Mouse (Mus musculus) CD4-positive naive resting alpha-beta T cell, adult 76 days (primary cell): ENCODE measurements around the gene Gm37419. TPM values are rescaled to one million over a fixed set of nuclear protein-coding genes. Genes with fewer than 3 reads are reported as not detected.

ENCODE experiments used
- total RNA-seq: library from RNA; stranded (reverse); gene quantifications from one replicate; pipeline ENCODE4 v1.2.4, GENCODE M21; 2023

Gm37419 gene
- not detected for total RNA-seq

GRCm38 (mm10) chr16:23988466-23989208 lies at the start of gene Gm37419, which contains the start of gene Bcl6:
Gene Gm37419 (plus strand): TSS chr16:23988482.
Gene Bcl6 (minus strand): TSS chr16:23988852.

Other genes starting within 250 kb of the Gm37419 start
- gene Sst, start 97.5 kb upstream of the Gm37419 start, total RNA-seq, result not detected
- not detected for gene Rtp2, start 56.1 kb upstream of the Gm37419 start, total RNA-seq
- 19.3 TPM for gene Bcl6, start 370 bp downstream of the Gm37419 start, total RNA-seq